Mouse (Mus musculus) G1E (cell line): ENCODE results near the gene Crocc. TPM values are rescaled to one million over a fixed set of nuclear protein-coding genes. Genes with fewer than 3 reads are reported as not detected.

Experiments
- ATAC-seq: 2 replicates; pipeline ENCODE4 v1.8.0; 2016; ENCODE audit warnings: mild to moderate bottlenecking; ENCODE audit not compliant: insufficient number of reproducible peaks, poor library complexity, low FRiP score, severe bottlenecking; ENCODE audit errors: extremely low read depth
- DNase-seq: peaks from one replicate; pipeline ENCODE4 v3.0.0; 2012; ENCODE audit warnings: low spot score
- H3K27me3 ChIP-seq: 2 replicates; pipeline ENCODE4 v1.6.1; 2012; ENCODE audit warnings: mild to moderate bottlenecking, low read length, inconsistent platforms; ENCODE audit not compliant: insufficient read depth
- H3K36me3 ChIP-seq: replicated peaks from 2 replicates; pipeline ENCODE3; 2012; ENCODE audit warnings: mild to moderate bottlenecking, inconsistent platforms
- H3K4me1 ChIP-seq: 2 replicates; pipeline ENCODE4 v1.6.1; 2012; ENCODE audit warnings: low read depth, low read length, inconsistent platforms, mixed read lengths; ENCODE audit not compliant: insufficient read depth
- H3K4me3 ChIP-seq: 2 replicates; pipeline ENCODE4 v1.5.1; 2012; ENCODE audit warnings: low read depth, mild to moderate bottlenecking, inconsistent platforms, low read length, moderate library complexity, mixed read lengths
- H3K9me3 ChIP-seq: replicated peaks from 2 replicates; pipeline ENCODE4 v1.6.1; 2012; ENCODE audit warnings: inconsistent platforms
- CTCF ChIP-seq: IDR thresholded peaks from 2 replicates; pipeline ENCODE4 v1.5.1; 2012; ENCODE audit warnings: low read depth, low read length, inconsistent platforms, mixed read lengths
- GATA1 ChIP-seq: IDR thresholded peaks from 2 replicates; pipeline ENCODE4 v1.6.1; 2012; ENCODE audit warnings: borderline replicate concordance, low read length, inconsistent platforms, mixed read lengths
- GATA2 ChIP-seq: IDR thresholded peaks from 2 replicates; pipeline ENCODE4 v1.6.1; 2012; ENCODE audit warnings: low read depth, low read length, inconsistent platforms, borderline replicate concordance
- POLR2AphosphoS5 ChIP-seq: IDR thresholded peaks from 2 replicates; pipeline ENCODE4 v1.6.1; 2012; ENCODE audit warnings: low read depth, low read length, inconsistent platforms; ENCODE audit not compliant: insufficient replicate concordance
- TAL1 ChIP-seq: conservative IDR thresholded peaks from 2 replicates; pipeline ENCODE4 v1.6.1; 2012; ENCODE audit warnings: low read depth, low read length, inconsistent platforms, mixed read lengths
- polyA plus RNA-seq: library from polyadenylated mRNA; stranded (reverse); fragments of >175 nt; gene quantifications from 2 replicates; pipeline ENCODE4 v1.2.3, GENCODE M21; 2012
- total RNA-seq, 2 experiments: library from RNA; stranded (forward) in 1 of 2; stranded (reverse) in 1 of 2; fragments of 200-1000 nt in 1 of 2; fragments of >200 nt in 1 of 2; fragmentation: Nextera tagmentation in 1 of 2; gene quantifications; 2 replicates each; pipeline ENCODE4 v1.2.3; 2014 to 2017

Gene Crocc
- total and polyA plus RNA-seq, 3 experiments = 1.7 to 5.3 (median 3.4) TPM

GRCm38 (mm10) chr4:141077681-141078509, 17.5 kb upstream of the Crocc start, which contains the start of gene Necap2:
TSS of gene Necap2 (minus strand) at chr4:141078357.
- Histone ChIP-seq H3K36me3 (peaks cover 37% of the 10 kb centered on the region), H3K27me3 (no peaks in the 10 kb centered on the region), H3K9me3 (peaks cover 5% of the 10 kb centered on the region), H3K4me3 (peak within 1 kb of the TSS; percentile 98), H3K4me1 (peaks cover 40% of the 10 kb centered on the region)
- peak; percentile 93 for ATAC-seq
- TF ChIP-seq CTCF (peak; percentile 39), GATA2 (no peak)
- peak; percentile 99 for DNase-seq

GRCm38 (mm10) chr4:141076761-141077506, 16.6 kb upstream of the Crocc start:
- DNase-seq (peak; percentile 30), ATAC-seq (no peak)
- H3K27me3 ChIP-seq = no peaks in the 10 kb centered on the region
- TF ChIP-seq GATA2 (no peak), GATA1 (no peak), POLR2AphosphoS5 (no peak), TAL1 (no peak), CTCF (no peak)
- peak overlapping the region; percentile 98 for H3K4me3 ChIP-seq
- peaks cover 47% of the 10 kb centered on the region for H3K36me3 ChIP-seq
- peaks cover 5% of the 10 kb centered on the region for H3K9me3 ChIP-seq
- H3K4me1 ChIP-seq = peaks cover 40% of the 10 kb centered on the region

GRCm38 (mm10) chr4:141074109-141074508, 13.8 kb upstream of the Crocc start:
- H3K36me3 ChIP-seq = peaks cover 75% of the 10 kb centered on the region
- ATAC-seq = no peak
- TF ChIP-seq GATA2 (no peak), TAL1 (no peak), POLR2AphosphoS5 (no peak), CTCF (no peak), GATA1 (no peak)
- DNase-seq = no peak
- no peaks in the 10 kb centered on the region for H3K27me3 ChIP-seq
- H3K4me1 ChIP-seq = peaks cover 62% of the 10 kb centered on the region
- no peaks in the 10 kb centered on the region for H3K9me3 ChIP-seq
- no peak overlapping the region for H3K4me3 ChIP-seq

GRCm38 (mm10) chr4:141073661-141074060, 13.3 kb upstream of the Crocc start:
- TF ChIP-seq POLR2AphosphoS5 (no peak), GATA1 (no peak), CTCF (no peak), GATA2 (no peak), TAL1 (no peak)
- H3K4me1 ChIP-seq = peaks cover 65% of the 10 kb centered on the region
- H3K36me3 ChIP-seq = peaks cover 80% of the 10 kb centered on the region
- no peak overlapping the region for H3K4me3 ChIP-seq
- no peak for ATAC-seq
- DNase-seq = no peak
- no peaks in the 10 kb centered on the region for H3K27me3 ChIP-seq
- H3K9me3 ChIP-seq = no peaks in the 10 kb centered on the region

GRCm38 (mm10) chr4:141072502-141072901, 12.2 kb upstream of the Crocc start:
- Histone ChIP-seq H3K4me1 (peaks cover 71% of the 10 kb centered on the region), H3K4me3 (no peak overlapping the region), H3K36me3 (peaks cover 91% of the 10 kb centered on the region), H3K9me3 (no peaks in the 10 kb centered on the region), H3K27me3 (no peaks in the 10 kb centered on the region)
- TF ChIP-seq GATA2 (no peak), GATA1 (no peak), TAL1 (no peak), POLR2AphosphoS5 (no peak), CTCF (no peak)
- ATAC-seq = no peak
- DNase-seq = no peak

GRCm38 (mm10) chr4:141069731-141070130, 9.4 kb upstream of the Crocc start:
- no peaks in the 10 kb centered on the region for H3K27me3 ChIP-seq
- H3K36me3 ChIP-seq = peaks cover 98% of the 10 kb centered on the region
- no peak for TF ChIP-seq TAL1
- TF ChIP-seq CTCF = peak; percentile 66
- TF ChIP-seq POLR2AphosphoS5 = no peak
- no peaks in the 10 kb centered on the region for H3K9me3 ChIP-seq
- peaks cover 51% of the 10 kb centered on the region for H3K4me1 ChIP-seq
- DNase-seq (peak; percentile 37), ATAC-seq (no peak)
- H3K4me3 ChIP-seq = no peak overlapping the region
